Mouse (Mus musculus): ENCODE measurements at regions not wholly inside any gene's neighbourhood (a gene's known extent, or its start where the extent isn't known, plus 50 kb on each side); places are given as distances from the start of the nearest gene placed in this dataset.

DNA sequence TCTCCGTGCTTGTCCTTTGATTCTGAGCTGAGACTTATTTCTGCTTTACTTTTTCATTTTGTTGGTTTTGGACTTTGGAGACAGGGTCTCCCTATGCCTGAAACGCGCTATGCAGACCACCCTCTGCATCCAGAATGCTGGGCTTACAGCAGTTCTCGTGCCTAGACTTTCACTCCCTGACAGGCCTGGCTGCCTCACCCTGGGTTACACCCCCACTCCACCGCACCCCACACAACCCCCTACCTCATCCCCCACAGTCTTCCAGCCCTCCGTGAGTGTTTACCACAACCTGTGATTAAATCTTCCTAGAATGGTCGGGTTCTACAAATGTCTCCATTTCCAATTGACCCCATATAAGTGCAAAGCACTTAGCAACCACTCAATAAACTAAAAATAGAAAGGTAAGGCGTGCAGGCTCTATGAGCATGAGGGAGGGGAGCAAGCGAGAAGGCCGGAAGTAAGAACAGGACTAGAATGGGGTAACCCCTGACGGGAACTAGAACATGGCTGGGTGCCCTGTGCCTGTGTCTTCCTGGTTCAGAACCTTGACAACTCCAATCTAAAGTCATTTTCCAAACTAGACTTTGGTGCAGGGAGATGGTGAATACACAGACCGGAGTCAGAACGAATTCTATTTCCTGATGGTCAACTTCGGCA, 131.2 kb upstream of the Lef1 start:
- DNase-seq (ENCODE audit: low read depth): no peak

DNA sequence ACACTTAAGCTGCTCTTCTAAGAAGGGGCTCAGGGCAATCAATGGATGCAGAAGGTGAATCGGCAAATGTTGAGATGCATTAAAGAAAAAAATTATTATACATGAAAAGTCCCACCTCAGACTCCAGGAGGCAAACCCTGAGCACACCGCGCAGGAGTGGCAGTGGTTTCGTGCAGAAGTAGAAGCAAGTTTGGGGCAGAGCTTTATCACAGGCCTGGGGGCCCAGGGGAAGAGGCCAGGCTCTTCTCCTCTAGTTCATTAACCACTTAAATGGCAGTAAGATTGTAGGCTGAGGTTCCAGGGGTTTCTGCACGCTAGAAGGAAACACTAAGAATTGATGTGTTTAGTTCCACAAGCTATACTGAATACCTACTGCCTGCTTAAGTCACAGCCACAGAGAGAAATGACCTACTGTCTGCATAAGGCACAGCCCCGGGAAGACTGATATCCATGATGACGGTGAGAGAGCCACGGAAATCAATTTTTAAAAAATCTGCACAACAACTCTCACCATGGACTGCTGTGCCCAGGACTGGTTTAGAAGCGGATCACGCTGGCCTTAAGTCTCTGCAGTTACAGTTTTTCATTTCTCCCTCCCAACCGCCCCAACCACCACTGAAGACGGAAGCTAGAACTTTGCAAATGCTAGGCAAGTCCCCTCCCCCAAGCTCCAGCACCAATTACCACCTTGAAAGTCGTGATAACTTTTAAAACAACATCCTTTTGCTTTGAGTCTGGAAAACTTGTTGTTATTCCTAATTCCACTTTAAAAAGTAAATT, 132.2 kb upstream of the Lef1 start:
- no peak for DNase-seq (ENCODE audit: low read depth)

DNA sequence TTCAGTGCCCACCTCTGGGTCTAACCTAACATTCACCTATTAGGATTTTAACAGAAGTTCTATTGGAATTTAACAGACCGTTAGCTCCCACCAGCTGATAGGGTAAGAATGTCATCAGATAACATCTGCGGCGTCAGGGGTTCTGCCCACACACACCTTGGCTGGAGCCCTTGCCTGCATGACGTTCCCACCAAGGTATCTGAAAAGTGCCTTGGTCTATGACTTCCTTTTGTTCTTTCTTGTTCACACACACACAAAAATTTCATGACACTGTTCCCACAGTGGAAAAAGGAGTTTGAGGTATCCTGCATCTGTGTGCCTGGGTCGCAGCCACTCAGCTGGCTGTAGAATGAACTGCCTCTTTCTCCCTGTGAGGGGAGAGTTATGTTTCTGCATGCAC, 134.1 kb upstream of the Lef1 start:
- DNase-seq (ENCODE audit: low read depth): no peak

DNA sequence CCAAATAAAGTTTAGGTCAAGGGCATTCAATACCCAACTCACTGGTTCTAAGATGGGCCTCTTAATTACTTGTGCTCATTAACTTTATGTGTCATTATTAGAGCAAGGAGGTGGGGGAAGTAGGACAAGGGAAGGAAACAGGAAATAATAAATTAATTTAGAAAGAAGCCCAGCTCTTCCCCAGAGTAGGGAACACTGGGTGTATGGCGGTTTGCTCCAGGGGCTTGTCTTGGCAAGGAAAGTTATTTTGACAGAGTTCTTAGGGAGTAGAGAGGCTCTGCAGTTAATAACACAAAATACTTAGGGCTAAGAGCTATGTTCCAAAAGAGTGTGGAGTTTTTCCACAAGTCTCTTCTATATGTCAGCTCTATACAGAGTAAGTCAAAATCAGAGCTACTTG, 135.0 kb upstream of the Lef1 start:
- DNase-seq (ENCODE audit: low read depth): no peak

DNA sequence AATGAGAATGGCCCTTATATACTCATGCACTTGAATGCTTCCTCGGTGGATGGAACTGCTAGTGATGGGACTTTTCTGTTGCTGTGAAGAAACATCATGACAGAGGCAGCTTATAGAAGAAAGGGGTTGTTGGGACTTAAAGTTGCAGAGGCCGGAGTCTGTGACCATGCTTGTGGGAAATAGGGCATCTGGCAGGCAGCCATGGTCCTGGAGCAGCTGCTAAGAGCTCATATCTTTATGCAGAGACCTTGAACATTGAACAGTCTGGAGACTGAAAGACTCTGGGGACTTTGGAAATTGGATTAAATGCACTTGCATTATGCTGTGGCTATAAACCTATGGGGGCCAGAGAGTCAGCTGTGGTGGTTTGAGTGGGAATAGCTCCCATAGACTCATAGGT, 138.1 kb upstream of the Lef1 start:
- no peak for DNase-seq (ENCODE audit: low read depth)

DNA sequence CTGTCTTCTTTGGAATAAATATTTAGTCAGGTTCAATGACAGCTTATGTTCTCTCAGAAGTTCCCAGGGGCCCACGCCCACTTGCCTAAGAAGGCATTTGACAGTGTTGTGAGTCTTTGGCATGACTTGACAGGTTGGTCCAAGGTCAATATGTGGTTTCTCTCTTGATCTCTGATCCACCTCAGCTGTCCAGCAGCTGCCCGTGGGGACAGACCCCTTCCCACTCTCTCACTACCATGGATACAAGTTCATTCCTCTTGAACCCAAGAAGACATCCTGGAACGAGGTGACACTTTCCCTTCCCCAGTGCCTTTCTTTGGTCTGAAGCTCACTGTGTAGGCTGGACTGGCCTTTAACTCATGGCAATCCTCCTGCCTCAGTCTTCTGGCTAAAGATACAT, 145.0 kb upstream of the Lef1 start:
- DNase-seq (ENCODE audit: low read depth): no peak

DNA sequence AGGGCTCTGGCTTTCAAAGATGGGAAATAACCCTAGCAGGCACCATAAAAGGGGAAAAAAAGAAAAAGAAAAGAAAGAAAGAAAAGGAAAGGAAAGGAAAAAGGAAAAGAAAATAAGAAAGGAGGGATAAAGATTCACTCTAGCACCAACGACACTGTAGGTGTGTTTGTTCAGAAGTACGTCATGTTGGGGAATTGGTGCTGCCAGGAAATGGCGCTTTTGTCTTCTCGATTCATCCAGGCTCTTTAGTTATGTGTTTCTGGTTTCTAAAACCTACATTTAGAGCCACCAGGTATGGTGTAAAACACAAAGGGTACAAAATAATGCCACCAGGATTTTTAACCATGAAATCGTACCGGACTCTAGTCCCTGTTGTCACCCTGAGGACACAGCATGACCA, 146.2 kb upstream of the Lef1 start:
- no peak for DNase-seq (ENCODE audit: low read depth)

DNA sequence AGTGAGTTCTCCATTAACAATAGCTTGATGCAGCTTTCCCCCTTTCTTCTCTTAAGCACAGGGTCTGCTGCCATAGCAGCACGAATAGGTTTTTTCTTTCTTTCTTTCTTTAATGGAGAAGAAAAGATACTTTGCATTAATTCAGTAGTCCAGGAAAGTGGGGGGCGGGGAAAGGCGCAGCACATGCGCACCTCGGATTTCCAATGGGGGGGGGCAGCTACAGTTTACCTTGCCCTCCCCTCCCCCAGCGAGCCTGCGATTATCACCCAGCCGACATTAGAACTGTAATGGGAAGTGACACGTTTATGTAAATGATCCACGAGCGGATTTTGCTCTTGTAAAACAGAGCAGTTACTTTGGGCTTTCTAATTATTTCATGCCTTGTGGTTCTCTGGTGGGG, 146.6 kb upstream of the Lef1 start:
- DNase-seq (ENCODE audit: low read depth): no peak

DNA sequence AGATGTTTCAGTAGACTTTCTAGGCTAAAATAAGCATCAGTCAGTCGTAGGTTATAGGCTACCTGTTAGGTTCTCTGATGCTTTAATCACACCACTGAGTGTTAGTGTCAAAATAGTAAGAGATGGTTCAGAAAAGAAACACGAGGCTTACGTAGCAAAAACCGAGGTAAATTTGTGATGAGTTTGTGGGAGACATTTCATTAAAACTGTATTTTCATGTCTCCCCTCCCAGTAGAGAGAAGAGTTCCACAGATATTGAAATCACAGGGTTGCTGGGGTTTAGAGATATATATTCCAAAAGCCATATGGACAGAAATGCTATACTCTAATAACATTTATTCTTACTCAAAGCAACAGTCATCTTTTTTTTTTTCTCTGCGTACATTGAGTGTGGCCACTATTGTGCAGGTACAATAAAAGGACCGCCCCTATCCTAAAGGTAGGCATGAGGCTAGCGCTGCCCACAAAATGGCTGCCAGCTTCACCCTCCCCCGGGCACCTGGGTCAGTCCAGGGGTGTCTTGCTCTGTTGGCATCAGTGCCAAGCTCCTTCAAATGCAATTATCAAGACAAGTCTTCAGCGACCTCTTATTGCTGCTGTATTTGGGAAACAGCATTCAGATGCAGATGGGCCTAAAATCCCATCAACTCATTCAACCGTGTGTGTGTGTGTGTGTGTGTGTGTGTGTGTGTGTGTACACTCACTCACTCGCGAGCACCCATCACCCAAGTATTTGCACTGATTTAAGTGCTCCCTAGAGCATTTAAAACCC, 147.4 kb upstream of the Lef1 start:
- DNase-seq (ENCODE audit: low read depth): no peak

DNA sequence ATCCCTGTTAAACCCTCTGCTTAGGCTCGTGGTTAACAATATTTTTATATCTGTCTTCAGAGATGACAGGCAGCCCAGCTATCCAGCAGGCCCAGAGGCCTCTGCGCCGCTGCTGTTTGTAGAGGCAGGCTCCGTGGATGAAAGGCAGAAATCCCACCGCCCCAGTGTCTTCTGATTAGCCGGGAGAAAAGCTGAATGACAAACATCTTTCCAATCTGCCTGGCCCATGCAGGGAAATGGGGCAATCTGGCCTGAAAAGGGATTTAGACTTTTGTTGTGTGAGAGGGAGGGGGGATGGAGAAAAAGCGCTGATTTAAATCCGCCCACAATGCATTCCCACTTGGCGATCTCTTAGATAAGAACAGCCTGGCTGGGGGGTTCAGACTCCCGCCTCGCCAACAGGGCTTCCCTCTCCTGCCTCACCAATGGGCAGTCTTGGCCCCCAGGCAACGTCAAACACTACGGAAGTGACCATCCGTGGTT, 148.1 kb upstream of the Lef1 start:
- no peak for DNase-seq (ENCODE audit: low read depth)

DNA sequence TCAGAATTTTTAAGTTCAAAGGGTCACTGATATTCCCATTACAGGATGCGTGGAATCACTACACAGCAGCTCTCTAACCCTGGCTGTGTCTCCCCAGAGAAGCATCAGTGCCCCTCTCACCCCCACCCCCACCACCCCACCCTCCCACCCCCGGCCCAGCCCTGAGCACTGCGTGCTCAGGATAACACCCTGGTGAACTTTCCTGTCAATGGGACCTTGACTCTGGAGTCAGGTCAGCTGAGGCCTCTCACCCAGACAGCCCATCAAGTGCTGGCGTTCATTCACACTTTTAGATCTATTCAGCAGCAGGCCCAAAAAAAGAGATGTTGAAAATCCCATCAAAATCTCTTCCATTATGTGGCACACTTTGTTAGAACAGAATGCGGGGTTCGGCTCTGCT, 148.6 kb upstream of the Lef1 start:
- no peak for DNase-seq (ENCODE audit: low read depth)

DNA sequence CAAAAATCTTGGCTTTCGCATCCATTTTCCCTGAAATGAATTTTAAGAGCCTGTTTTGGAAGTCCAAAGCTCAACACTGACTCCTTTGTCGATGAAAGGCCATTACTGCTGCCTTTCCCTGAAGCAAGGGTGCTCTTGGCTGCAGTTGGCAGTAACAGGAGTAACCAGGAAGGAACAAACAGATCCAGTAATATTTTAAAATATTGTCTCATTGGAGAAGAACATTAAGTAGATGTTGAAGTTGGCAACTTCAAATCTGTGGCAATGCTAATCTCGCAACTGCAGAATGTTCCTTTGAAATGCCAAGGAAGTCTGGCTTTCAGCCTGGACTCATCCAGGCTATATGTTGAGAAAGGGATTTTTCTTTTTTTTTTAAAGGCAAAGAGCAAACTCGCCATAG, 154.3 kb upstream of the Lef1 start:
- DNase-seq (ENCODE audit: low read depth): no peak

DNA sequence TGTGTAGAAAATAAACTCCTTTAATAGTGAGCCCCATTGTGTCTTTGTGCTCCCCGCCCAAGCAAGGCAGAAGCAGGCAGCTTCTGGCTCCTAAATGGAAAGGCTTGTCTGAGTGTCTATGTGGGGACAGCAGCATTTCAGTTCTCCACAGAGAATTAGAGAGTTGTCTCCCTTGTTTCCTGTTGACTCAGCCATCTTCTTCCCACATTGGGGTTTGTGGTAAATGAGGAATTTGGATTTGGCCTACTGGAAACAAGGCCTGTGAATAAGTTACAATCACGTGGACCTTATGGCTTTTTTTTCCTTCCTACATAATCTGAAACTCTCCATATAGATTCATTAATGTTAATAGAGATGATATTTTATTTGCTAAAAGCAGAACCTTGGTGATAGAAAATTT, 158.9 kb upstream of the Lef1 start:
- DNase-seq (ENCODE audit: low read depth): peak; percentile 73

DNA sequence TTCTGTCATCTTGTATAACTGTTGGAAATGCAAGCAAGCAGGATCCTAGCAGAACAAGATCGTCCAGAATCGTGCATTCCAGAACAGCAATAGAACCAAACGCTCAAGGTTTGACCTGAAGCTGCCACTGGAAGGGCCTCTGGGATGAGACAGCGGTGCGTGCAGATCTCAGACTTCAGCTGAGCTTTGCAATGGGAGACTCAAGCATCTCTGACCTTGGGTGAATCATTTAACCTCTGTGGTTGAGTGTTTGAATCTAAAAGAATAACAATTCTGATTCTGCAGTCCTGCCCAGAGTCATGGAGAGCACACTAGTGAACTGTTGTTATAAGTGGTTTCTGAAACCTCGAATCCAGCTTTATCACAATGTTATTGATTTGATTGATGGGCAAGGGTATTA, 159.4 kb upstream of the Lef1 start:
- no peak for DNase-seq (ENCODE audit: low read depth)

DNA sequence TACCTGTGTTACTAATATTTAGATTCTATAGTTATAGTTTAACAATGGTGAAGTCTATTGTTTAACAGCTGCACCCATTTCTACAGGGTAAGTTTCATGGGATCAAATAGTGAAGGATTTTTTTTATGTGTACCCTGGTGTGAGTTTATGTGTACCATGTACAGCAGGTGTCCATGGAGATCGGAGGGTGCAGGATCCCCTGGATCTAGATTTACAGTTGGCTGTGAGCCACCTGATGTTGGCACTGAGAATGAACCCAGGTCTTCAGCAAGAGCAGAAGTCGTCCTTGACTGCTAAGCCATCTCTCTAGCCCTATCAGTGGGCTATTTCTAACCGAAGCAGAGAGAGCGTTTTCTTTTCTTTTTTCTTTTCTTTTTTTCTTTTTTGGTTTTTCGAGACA, 162.4 kb upstream of the Lef1 start:
- no peak for DNase-seq (ENCODE audit: low read depth)

DNA sequence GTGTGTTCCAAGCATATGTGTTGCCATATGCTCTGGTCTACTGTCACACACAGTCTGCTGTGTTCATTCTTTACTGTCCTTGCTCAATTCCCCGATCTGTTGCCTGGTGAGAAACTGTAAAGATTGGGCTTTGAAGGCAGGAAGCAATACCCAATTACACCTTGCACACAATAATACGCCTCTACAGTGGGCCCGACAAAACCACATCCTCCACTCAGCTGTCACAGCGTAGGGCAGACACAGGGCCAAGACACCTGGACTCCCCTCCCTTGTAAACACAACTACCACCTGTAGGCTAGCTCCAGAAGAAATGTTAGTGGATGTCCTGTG, 163.0 kb upstream of the Lef1 start:
- no peak for DNase-seq (ENCODE audit: low read depth)

DNA sequence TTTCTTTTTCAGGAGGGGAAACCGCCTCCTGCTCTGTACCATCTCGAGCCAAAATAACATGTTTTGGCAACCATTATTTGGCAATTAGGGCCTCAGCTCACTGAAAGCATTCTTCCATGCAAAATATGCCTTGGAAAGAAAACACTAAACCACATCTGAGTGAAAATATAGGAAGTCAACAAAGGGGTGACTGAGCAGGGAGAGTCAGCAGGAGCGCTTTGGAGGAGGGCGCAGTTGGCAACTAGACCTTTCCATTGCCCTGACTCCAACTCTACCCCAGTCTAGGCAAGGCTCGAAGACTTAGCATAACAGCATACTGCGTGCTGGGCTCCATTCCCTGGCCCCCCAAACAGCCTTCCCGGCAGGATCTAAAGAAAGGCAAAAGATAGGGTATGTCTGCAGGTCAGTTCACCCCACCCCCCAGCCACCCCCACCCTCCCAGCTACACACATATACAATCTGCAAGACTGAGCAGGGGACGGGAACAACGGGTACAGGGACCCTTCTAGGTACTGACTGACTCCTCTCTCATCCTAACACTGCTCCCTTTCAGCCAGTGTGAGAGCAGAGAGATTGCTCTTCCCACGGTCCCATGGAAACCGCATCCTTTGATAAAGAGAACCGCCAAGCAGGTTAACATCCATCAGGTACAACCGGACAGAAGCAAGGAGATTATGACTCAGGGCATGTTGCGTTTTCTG, 163.5 kb upstream of the Lef1 start:
- DNase-seq (ENCODE audit: low read depth): no peak

DNA sequence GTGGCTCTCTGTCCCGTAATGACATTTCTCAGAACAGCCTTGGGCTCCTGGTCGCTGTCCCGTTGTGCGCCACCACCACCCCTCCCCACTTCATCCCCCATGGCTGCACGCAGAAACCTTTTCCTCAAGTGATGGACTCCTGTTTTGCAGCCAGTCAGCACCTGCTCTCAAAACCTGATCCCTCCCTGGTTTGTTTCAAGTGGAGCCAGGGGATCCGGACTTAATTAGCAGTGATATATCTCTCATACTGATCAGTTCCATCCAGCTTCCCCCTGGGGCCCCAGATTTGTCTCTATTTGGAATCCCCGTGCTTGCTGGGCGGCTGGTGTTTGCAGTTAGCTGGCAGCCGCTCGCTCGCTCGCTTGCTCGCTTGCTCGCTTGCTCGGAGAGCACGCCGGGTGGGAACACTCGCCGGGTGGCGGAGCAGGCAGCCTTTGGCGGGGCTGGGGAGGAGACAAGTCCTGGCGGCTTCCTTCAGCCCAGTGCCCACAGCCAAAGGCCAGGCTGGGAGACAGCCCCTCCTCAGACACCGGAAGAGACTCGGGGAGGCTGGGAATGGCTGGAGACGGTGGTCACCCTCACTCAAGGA, 164.3 kb upstream of the Lef1 start:
- DNase-seq (ENCODE audit: low read depth): no peak

DNA sequence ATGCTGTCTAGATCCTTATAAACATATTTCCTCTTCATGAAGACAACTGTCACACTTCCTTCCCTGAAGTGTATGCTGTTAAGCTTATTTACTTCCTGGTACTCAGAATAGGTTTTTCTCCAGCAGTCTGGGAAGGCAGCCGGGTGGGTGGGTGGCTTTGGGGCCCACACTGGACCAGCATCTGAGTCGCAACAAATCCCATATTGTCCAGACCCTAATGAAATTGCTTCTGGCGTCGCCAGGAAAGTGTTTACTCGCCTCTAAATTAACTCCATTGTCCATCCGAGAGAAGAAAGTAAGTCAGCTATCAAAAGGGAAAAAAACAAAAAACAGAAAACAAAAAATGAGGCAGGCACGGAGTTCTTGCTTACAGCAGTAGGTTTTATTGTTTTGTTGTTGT, 164.9 kb upstream of the Lef1 start:
- DNase-seq (ENCODE audit: low read depth): no peak

DNA sequence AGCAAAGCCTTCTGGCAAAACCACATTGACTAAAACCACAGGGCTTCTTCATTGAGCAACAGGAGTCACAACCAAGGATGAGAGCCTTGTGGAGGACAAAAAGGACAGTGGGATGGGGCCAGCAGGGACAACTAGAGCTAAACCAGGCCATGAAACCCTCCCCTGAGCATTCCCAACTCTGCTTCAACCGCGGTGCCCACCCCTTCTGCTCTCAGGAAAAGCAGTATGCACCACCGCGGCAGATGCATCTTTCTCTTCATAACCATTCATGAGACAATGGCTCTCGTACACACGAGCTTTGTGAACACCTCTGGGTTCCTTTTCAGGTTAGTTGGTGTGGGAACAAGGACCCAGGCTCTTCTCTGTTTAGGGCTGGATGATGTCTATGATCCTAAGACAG, 166.0 kb upstream of the Lef1 start:
- no peak for DNase-seq (ENCODE audit: low read depth)

DNA sequence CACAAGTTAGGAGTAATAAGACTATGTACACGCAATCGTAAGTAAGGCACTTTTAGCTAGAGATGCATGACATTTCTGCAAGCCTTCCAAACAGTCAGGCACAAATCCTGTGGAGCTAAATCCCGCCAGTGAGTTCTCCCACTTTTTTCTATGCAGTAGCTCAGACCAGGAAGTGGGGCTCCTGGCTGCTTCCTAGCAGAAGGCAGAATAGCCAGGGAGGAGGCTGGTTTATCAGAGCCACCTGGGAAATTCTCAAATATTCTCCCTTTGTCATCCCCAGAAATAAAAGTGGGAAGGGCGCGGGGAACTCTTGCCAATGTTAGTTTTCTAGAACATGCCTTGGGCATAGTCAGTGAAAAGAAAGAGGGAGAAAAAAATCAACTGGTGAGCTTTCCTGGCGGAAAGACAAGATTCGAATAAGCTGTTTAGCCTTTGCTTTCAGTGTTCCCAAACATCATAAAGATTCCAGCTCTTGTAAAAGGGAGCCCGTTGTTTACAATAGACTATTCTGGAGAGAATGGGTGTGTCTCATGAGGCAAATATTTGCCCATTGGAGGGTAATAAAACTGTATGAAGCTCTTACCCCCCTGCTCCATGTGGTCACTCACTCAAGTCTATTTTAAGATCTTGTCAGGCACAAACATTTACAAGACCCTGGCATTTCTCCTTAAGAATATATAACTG, 167.2 kb upstream of the Lef1 start:
- DNase-seq (ENCODE audit: low read depth): no peak

Data from fibroblast of lung, adult 2 months (primary cell).